Mouse (Mus musculus) brain, embryonic 18.5 days (tissue): ENCODE data around the gene Gm10591.
"Not testable (repeated sequence)": the region's sequence is repeated elsewhere in the genome, so short reads cannot be mapped to it uniquely, and the experiment has no call there.

ENCODE experiments used
- DNase-seq: peaks from one replicate; pipeline ENCODE4 v3.0.0-alpha.2; 2012; ENCODE audit warnings: low read depth, low spot score

Gene Gm10591

DNA sequence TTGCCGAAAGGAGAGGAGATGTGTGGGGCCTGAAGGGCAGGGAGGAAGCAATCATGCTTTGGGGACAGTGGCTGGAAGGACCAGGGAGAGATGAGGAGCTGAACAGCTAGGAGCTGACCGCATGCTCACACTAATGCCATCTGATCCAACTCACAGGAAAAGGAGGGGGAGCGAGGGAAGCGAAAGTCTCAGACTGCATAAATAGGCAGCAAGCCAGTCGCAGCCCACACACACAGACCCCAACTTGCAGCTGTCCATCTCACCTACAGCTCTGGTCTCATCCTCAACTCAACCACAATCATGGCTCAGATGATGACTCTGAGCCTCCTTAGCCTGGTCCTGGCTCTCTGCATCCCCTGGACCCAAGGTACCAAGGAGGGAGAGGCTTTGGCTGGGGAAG lies at the start of gene Gm10591:
Gene Gm10591, plus strand, starts transcription at position 301 of the 400 bp plus-strand sequence.
- DNase-seq: not testable (repeated sequence)

DNA sequence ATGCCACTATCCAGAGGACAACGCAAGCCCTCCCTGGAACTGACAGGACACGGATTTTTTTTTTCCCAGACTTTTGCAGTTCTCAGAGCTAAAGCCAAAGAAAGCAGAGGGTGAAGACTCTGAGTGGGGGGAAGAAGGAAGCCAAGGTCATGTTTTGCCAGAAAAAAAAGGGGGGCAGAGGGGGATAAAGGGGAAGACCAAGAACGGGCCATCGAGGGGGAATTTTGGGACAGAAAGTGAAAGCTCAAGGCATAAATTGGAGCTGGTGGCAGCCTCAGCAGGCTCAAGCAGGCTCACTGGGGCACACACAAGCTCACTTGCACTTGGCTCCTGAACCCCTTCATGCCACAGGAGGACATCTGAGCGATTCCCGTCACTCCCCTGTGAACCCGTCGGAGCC lies 17.4 kb downstream of the Gm10591 start, which contains the start of gene Gm2564:
Gene Gm2564, plus strand, starts transcription at position 301 of the 400 bp plus-strand sequence.
- not testable (repeated sequence) for DNase-seq

DNA sequence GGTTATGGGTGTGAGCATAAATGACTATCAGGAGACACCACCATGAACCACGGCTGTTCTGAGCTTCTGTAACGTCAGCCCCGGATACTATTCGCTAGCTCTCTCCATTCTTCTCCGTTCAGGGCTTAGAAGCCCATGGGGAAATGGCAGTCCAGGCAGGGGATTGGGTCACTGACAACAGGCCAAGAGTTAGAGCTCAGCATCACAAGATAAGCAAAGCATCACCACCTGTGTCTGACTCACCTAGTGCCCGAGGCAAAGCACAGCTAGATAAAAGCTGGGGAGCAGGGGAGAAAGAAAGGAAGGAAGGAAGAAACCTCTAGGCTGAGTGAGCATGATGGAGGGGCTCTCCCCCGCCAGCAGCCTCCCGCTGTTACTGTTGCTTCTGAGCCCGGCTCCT lies 43.0 kb downstream of the Gm10591 start, which contains the start of gene Ccl27b:
Gene Ccl27b, plus strand, starts transcription at position 301 of the 400 bp plus-strand sequence.
- not testable (repeated sequence) for DNase-seq

GRCm38 (mm10) chr4:42661793-42662192 lies 49.8 kb downstream of the Gm10591 start, which contains the start of gene Il11ra2:
Il11ra2 (minus strand) TSS chr4:42661893.
- not testable (repeated sequence) for DNase-seq
